Mouse (Mus musculus) induced T-regulatory cell, adult 2 months (primary cell): ENCODE results near the gene Slc4a5.

Experiments used
- DNase-seq: peaks from one replicate; pipeline ENCODE4 v3.0.0-alpha.2; 2012; ENCODE audit warnings: low read depth

Gene Slc4a5

GRCm38 (mm10) chr6:83233306-83233705 is 13.7 kb downstream of the Slc4a5 start:
- DNase-seq = no peak

GRCm38 (mm10) chr6:83234280-83234741 is 14.7 kb downstream of the Slc4a5 start:
- no peak for DNase-seq

- no peak for DNase-seq
Observed at GRCm38 (mm10) chr6:83237123-83237522, 17.5 kb downstream of the Slc4a5 start.

GRCm38 (mm10) chr6:83244422-83245061 is 24.9 kb downstream of the Slc4a5 start:
- no peak for DNase-seq

GRCm38 (mm10) chr6:83245134-83245533 is 25.5 kb downstream of the Slc4a5 start:
- no peak for DNase-seq

GRCm38 (mm10) chr6:83245997-83246396 is 26.4 kb downstream of the Slc4a5 start:
- DNase-seq = no peak

GRCm38 (mm10) chr6:83246750-83247149 is 27.1 kb downstream of the Slc4a5 start:
- no peak for DNase-seq

- no peak for DNase-seq
Observed at GRCm38 (mm10) chr6:83247153-83247552, 27.5 kb downstream of the Slc4a5 start.

GRCm38 (mm10) chr6:83254242-83254641 is 34.6 kb downstream of the Slc4a5 start:
- DNase-seq = no peak

GRCm38 (mm10) chr6:83264516-83264915 is 44.9 kb downstream of the Slc4a5 start:
- peak; percentile 25 for DNase-seq

- DNase-seq = peak; percentile 52
Observed at GRCm38 (mm10) chr6:83265253-83265652, 45.6 kb downstream of the Slc4a5 start.

GRCm38 (mm10) chr6:83265653-83266052 is 46.0 kb downstream of the Slc4a5 start:
- DNase-seq = no peak

GRCm38 (mm10) chr6:83267616-83268015 is 48.0 kb downstream of the Slc4a5 start:
- DNase-seq = peak; percentile 32

GRCm38 (mm10) chr6:83268144-83269010 is 48.7 kb downstream of the Slc4a5 start:
- peak; percentile 82 for DNase-seq

- DNase-seq = peak; percentile 70
Observed at GRCm38 (mm10) chr6:83273733-83274132, 54.1 kb downstream of the Slc4a5 start.

- DNase-seq = no peak
Observed at GRCm38 (mm10) chr6:83277151-83277550, 57.5 kb downstream of the Slc4a5 start.

- DNase-seq = peak; percentile 74
Observed at GRCm38 (mm10) chr6:83278881-83279280, 59.3 kb downstream of the Slc4a5 start.

- DNase-seq = peak; percentile 54
Observed at GRCm38 (mm10) chr6:83280256-83280955, 60.8 kb downstream of the Slc4a5 start.

- no peak for DNase-seq
Observed at GRCm38 (mm10) chr6:83300447-83301229, 81.0 kb downstream of the Slc4a5 start.

GRCm38 (mm10) chr6:83301294-83301693 is 81.7 kb downstream of the Slc4a5 start:
- no peak for DNase-seq

GRCm38 (mm10) chr6:83302264-83302663 is 82.6 kb downstream of the Slc4a5 start:
- no peak for DNase-seq

GRCm38 (mm10) chr6:83309017-83309416 is 89.4 kb downstream of the Slc4a5 start:
- DNase-seq = peak; percentile 67
